Mouse (Mus musculus) stomach, embryonic 16.5 days (tissue): ENCODE measurements at regions not wholly inside any gene's neighbourhood (a gene's known extent, or its start where the extent isn't known, plus 50 kb on each side); places are given as distances from the start of the nearest gene placed in this dataset.

Experiments
- ATAC-seq: fragments of 200-750 bp; cut with Nextera tagmentation; 2 replicates; pipeline ENCODE4 v1.8.0; 2017; ENCODE audit warnings: moderate number of reproducible peaks, moderate TSS enrichment; ENCODE audit not compliant: insufficient read depth, low FRiP score
- H3K27ac ChIP-seq: fragments of 300-500 bp; sonication (generic); 2 replicates; pipeline ENCODE4 v1.5.1; 2014; ENCODE audit warnings: low read length
- H3K27me3 ChIP-seq: fragments of 300-500 bp; sonication (generic); 2 replicates; pipeline ENCODE4 v1.6.1; 2014; ENCODE audit warnings: low read length, control low read depth, mixed read lengths; ENCODE audit not compliant: control insufficient read depth, insufficient read depth
- H3K36me3 ChIP-seq: fragments of 300-500 bp; sonication (generic); 2 replicates; pipeline ENCODE4 v1.6.1; 2014; ENCODE audit warnings: low read length; ENCODE audit not compliant: control insufficient read depth, insufficient read depth
- H3K4me1 ChIP-seq: fragments of 300-500 bp; sonication (generic); 2 replicates; pipeline ENCODE4 v1.6.1; 2014; ENCODE audit warnings: low read length, control low read depth, mixed read lengths; ENCODE audit not compliant: control insufficient read depth, insufficient read depth
- H3K4me2 ChIP-seq: fragments of 300-500 bp; sonication (generic); 2 replicates; pipeline ENCODE4 v1.6.1; 2014; ENCODE audit warnings: low read depth, low read length, mixed read lengths
- H3K4me3 ChIP-seq: fragments of 300-500 bp; sonication (generic); replicated peaks from 2 replicates; pipeline ENCODE4 v1.5.1; 2014; ENCODE audit warnings: mild to moderate bottlenecking, low read length
- H3K9ac ChIP-seq: fragments of 300-500 bp; sonication (generic); 2 replicates; pipeline ENCODE4 v1.6.1; 2014; ENCODE audit warnings: low read length
- H3K9me3 ChIP-seq: fragments of 300-500 bp; sonication (generic); replicated peaks from 2 replicates; pipeline ENCODE4 v1.6.1; 2016; ENCODE audit warnings: low read length, control low read depth; ENCODE audit not compliant: control insufficient read depth
- WGBS: fragments of 180-500 bp; shearing (Covaris S2); extraction: QIAGEN DNeasy Blood & Tissue Kit; methylation state at CpG from one replicate; pipeline ENCODE4 v1.1.7; 2014; 5-methylcytosine and 5-hydroxymethylcytosine counted together

GRCm38 (mm10) chr4:26016071-26016470 lies 216.0 kb upstream of the Fut9 start:
- no peak overlapping the region for H3K27ac ChIP-seq
- ATAC-seq: no peak
- H3K4me3 ChIP-seq: no peak overlapping the region
- H3K27me3 ChIP-seq: no peaks in the 10 kb centered on the region
- no peaks in the 10 kb centered on the region for H3K9me3 ChIP-seq
- no peak overlapping the region for H3K9ac ChIP-seq
- no peaks in the 10 kb centered on the region for H3K36me3 ChIP-seq
- H3K4me1 ChIP-seq: no peaks in the 10 kb centered on the region
- no peak overlapping the region for H3K4me2 ChIP-seq
- WGBS: 37% methylated on average over 5 of the region's 5 CpGs

- no peak overlapping the region for H3K27ac ChIP-seq
- H3K36me3 ChIP-seq: no peaks in the 10 kb centered on the region
- H3K9ac ChIP-seq: no peak overlapping the region
- no peaks in the 10 kb centered on the region for H3K27me3 ChIP-seq
- no peak overlapping the region for H3K4me3 ChIP-seq
- no peak overlapping the region for H3K4me2 ChIP-seq
- WGBS: 74% methylated on average over 3 of the region's 3 CpGs
- no peak for ATAC-seq
- no peaks in the 10 kb centered on the region for H3K9me3 ChIP-seq
- H3K4me1 ChIP-seq: no peaks in the 10 kb centered on the region
These were observed 200.3 kb upstream of the Fut9 start for GRCm38 (mm10) chr4:26000364-26000763.

- no peak overlapping the region for H3K4me2 ChIP-seq
- no peak for ATAC-seq
- H3K9me3 ChIP-seq: no peaks in the 10 kb centered on the region
- 88% methylated on average over 1 of the region's 1 CpGs for WGBS
- no peaks in the 10 kb centered on the region for H3K4me1 ChIP-seq
- H3K27me3 ChIP-seq: no peaks in the 10 kb centered on the region
- no peak overlapping the region for H3K9ac ChIP-seq
- no peak overlapping the region for H3K27ac ChIP-seq
- no peaks in the 10 kb centered on the region for H3K36me3 ChIP-seq
- no peak overlapping the region for H3K4me3 ChIP-seq
These were observed 198.5 kb upstream of the Fut9 start for GRCm38 (mm10) chr4:25998561-25998960.

GRCm38 (mm10) chr4:25955696-25956348 lies 155.8 kb upstream of the Fut9 start:
- H3K4me2 ChIP-seq: no peak overlapping the region
- 83% methylated on average over 2 of the region's 2 CpGs for WGBS
- no peak overlapping the region for H3K4me3 ChIP-seq
- H3K27me3 ChIP-seq: no peaks in the 10 kb centered on the region
- H3K27ac ChIP-seq: no peak overlapping the region
- H3K4me1 ChIP-seq: no peaks in the 10 kb centered on the region
- no peak overlapping the region for H3K9ac ChIP-seq
- ATAC-seq: no peak
- no peaks in the 10 kb centered on the region for H3K9me3 ChIP-seq
- H3K36me3 ChIP-seq: no peaks in the 10 kb centered on the region

- 84% methylated on average over 6 of the region's 6 CpGs for WGBS
- no peak overlapping the region for H3K4me2 ChIP-seq
- H3K4me1 ChIP-seq: no peaks in the 10 kb centered on the region
- no peak overlapping the region for H3K4me3 ChIP-seq
- H3K9me3 ChIP-seq: no peaks in the 10 kb centered on the region
- no peak for ATAC-seq
- H3K27ac ChIP-seq: no peak overlapping the region
- no peaks in the 10 kb centered on the region for H3K36me3 ChIP-seq
- H3K27me3 ChIP-seq: no peaks in the 10 kb centered on the region
- H3K9ac ChIP-seq: no peak overlapping the region
These were observed 132.5 kb upstream of the Fut9 start for GRCm38 (mm10) chr4:25932546-25932945.

- Histone ChIP-seq H3K9me3 (no peaks in the 10 kb centered on the region), H3K4me2 (no peak overlapping the region), H3K9ac (no peak overlapping the region), H3K4me3 (no peak overlapping the region), H3K36me3 (no peaks in the 10 kb centered on the region), H3K27ac (peak overlapping the region; percentile 62; the same call in 1 of the 2 replicates), H3K4me1 (no peaks in the 10 kb centered on the region), H3K27me3 (no peaks in the 10 kb centered on the region)
- WGBS: 54% methylated on average over 3 of the region's 3 CpGs
- peak; percentile 44; the same call in 1 of the 2 replicates for ATAC-seq
These were observed 95.4 kb upstream of the Fut9 start for GRCm38 (mm10) chr4:25895381-25895980.

GRCm38 (mm10) chr4:25891888-25892661 lies 92.0 kb upstream of the Fut9 start:
- no peak overlapping the region for H3K4me2 ChIP-seq
- no peaks in the 10 kb centered on the region for H3K36me3 ChIP-seq
- H3K27me3 ChIP-seq: no peaks in the 10 kb centered on the region
- no peak overlapping the region for H3K27ac ChIP-seq
- H3K4me1 ChIP-seq: no peaks in the 10 kb centered on the region
- H3K4me3 ChIP-seq: no peak overlapping the region
- ATAC-seq: no peak
- H3K9ac ChIP-seq: no peak overlapping the region
- H3K9me3 ChIP-seq: no peaks in the 10 kb centered on the region
- WGBS: 73% methylated on average over 3 of the region's 3 CpGs
